Mouse (Mus musculus) adrenal gland, postnatal 10 days (tissue): ENCODE measurements at regions not wholly inside any gene's neighbourhood (a gene's known extent, or its start where the extent isn't known, plus 50 kb on each side); places are given as distances from the start of the nearest gene placed in this dataset.
A peak's percentile ranks its signal among the peaks of the same experiment; 100 is the strongest.

Experiments used
- DNase-seq: peaks from one replicate; pipeline ENCODE4 v3.0.0; 2021; ENCODE audit warnings: mixed read lengths

- DNase-seq: no peak
Measured at GRCm38 (mm10) chr2:30525295-30525694, 51.3 kb upstream of the Ier5l start.

- DNase-seq: no peak
Measured at GRCm38 (mm10) chr2:30525831-30526230, 51.8 kb upstream of the Ier5l start.

GRCm38 (mm10) chr2:30527495-30527894 is 53.5 kb upstream of the Ier5l start:
- DNase-seq: no peak

DNA sequence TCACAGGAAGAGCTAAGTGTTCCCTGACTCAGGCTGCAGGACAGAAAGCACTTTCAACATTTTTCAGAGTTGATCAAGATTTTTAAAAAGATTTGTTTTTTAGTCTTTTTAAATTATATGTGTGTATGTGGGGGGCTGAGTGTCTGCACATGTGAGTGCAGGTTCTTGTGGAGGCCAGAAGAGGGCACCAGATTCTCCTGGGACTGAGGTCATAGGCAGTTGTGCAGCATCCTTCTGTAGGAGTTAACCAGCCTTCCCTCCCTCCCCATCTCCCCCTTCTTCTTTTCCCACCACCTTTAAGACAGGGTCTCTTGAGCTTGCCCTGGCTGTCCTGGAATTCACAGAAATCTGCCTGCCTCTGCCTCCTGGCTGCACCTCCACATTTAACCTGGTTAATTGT is 58.9 kb upstream of the Ier5l start:
- no peak for DNase-seq

DNA sequence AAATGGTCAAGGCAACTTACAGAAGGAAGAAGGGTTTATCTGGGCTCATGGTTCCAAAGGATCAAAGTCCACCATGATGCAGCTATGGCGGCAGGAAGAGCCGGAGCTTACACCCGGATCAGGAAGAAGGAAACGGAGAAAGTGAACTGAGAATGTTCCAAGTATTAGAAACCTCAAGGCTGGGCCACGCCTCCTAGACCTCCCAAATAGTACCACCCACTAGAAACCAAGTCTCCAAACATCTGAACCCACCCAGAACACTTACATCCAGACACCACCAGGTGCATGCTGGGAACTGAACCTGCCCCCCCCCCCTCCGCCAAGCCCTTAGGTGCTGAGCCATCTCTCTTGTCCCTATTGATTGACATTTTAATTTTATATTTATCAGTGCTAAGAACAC is 59.3 kb upstream of the Ier5l start:
- DNase-seq: no peak

GRCm38 (mm10) chr2:30534485-30534884 is 60.4 kb upstream of the Cstad start:
- no peak for DNase-seq

GRCm38 (mm10) chr2:30539305-30539704 is 55.5 kb upstream of the Cstad start:
- DNase-seq: no peak

- peak; percentile 28 for DNase-seq
Measured at GRCm38 (mm10) chr2:30541541-30541940, 53.3 kb upstream of the Cstad start.

- DNase-seq: peak; percentile 91
Measured at GRCm38 (mm10) chr2:30544782-30545435, 49.9 kb upstream of the Cstad start.
